Mouse (Mus musculus): ENCODE data around the gene Spint4. TPM values are rescaled to one million over a fixed set of nuclear protein-coding genes. Genes with fewer than 3 reads are reported as not detected.

Spint4 gene
- not detected in 2 replicates for polyA plus RNA-seq (2015; fragmentation: Nextera tagmentation; extraction: Ambion mirVana)

DNA sequence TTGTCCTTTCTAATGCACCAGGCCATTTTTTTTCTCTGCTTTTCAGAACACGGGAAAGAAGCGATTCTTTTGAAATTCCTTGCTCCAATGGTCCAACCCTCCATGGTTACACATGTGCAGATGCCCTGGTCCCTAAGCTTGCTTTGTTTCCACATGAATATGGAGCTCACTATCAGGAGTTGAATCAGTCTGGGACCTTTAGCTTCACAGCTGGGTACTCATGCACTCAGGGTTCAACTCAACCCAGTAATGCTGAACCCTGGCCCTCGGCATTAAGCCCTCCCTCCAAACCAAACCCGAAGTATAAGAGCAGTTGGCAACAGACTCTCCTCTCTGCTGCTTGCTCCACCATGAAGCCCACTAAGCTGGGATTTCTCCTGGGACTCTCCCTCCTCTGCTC, at the start of gene Spint4:
Gene Spint4 (plus strand): TSS at position 301 of the 400 bp plus-strand sequence.

GRCm38 (mm10) chr2:164655858-164656257, 42.4 kb upstream of the Spint4 start, which contains the start of gene Wfdc10:
Gene Wfdc10, plus strand, starts transcription at chr2:164656046.

GRCm38 (mm10) chr2:164656483-164656882, 41.8 kb upstream of the Spint4 start, which contains the start of gene Wfdc9:
Gene Wfdc9, minus strand, starts transcription at chr2:164656583.

GRCm38 (mm10) chr2:164673987-164674386, 24.3 kb upstream of the Spint4 start, which contains the start of gene Wfdc11:
Gene Wfdc11, minus strand, starts transcription at chr2:164674087.

DNA sequence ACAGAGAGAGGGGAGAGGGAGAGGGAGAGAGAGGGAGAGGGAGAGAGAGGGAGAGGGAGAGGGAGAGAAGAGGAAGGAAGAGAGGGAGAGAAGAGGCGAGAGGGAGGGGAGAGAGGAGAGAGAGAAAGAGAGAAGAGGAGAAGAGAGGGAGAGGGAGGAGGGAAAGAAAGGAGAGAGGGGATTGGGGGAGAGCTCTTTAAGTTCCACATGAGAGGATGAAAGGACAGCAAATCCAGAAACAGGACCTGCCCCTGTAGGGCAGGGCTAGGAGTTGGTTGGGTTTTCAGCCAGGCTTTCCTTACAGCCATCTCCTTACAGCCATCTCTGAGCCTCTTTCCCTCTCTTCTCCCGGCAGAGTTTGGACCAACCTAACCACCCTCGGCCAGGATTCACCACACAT, 13.5 kb upstream of the Spint4 start, which contains the start of gene Wfdc13:
Gene Wfdc13 (plus strand): TSS at position 301 of the 400 bp plus-strand sequence.

GRCm38 (mm10) chr2:164715005-164715404, 16.7 kb downstream of the Spint4 start, which contains the start of gene Spint5:
Gene Spint5, plus strand, starts transcription at chr2:164715305.

GRCm38 (mm10) chr2:164745843-164746479, 47.7 kb downstream of the Spint4 start, which contains the start of the genes Wfdc3 and Dnttip1:
Gene Wfdc3, minus strand, starts transcription at chr2:164745931.
Gene Dnttip1, plus strand, starts transcription at chr2:164745983.

Other genes with a start within 250 kb of the Spint4 start
- gene Sys1, start 241.5 kb upstream of the Spint4 start, polyA plus RNA-seq (2015; fragmentation: Nextera tagmentation; extraction: Ambion mirVana): 50.7 and 54.5 TPM in 2 replicates
- gene Gm20458, start 237.5 kb upstream of the Spint4 start, polyA plus RNA-seq (2015; fragmentation: Nextera tagmentation; extraction: Ambion mirVana): 5.4 and 7.5 TPM in 2 replicates
- not detected in 2 replicates for gene Trp53tg5, start 224.8 kb upstream of the Spint4 start, polyA plus RNA-seq (2015; fragmentation: Nextera tagmentation; extraction: Ambion mirVana)
- 1.9 and 3.2 TPM in 2 replicates for gene Dbndd2, start 212.4 kb upstream of the Spint4 start, polyA plus RNA-seq (2015; fragmentation: Nextera tagmentation; extraction: Ambion mirVana)
- gene Pigt, start 201.0 kb upstream of the Spint4 start, polyA plus RNA-seq (2015; fragmentation: Nextera tagmentation; extraction: Ambion mirVana): 32.0 and 38.4 TPM in 2 replicates
- 1.6 and 2.4 TPM in 2 replicates for gene Wfdc2, start 136.1 kb upstream of the Spint4 start, polyA plus RNA-seq (2015; fragmentation: Nextera tagmentation; extraction: Ambion mirVana)
- not detected in 2 replicates for gene Spint3, start 125.0 kb upstream of the Spint4 start, polyA plus RNA-seq (2015; fragmentation: Nextera tagmentation; extraction: Ambion mirVana)
- gene Wfdc6a, start 113.1 kb upstream of the Spint4 start, polyA plus RNA-seq (2015; fragmentation: Nextera tagmentation; extraction: Ambion mirVana): 0.22 and 0.31 TPM in 2 replicates
- not detected in 2 replicates for gene Eppin, start 104.9 kb upstream of the Spint4 start, polyA plus RNA-seq (2015; fragmentation: Nextera tagmentation; extraction: Ambion mirVana)
- gene Wfdc6b, start 85.0 kb upstream of the Spint4 start, polyA plus RNA-seq (2015; fragmentation: Nextera tagmentation; extraction: Ambion mirVana): not detected in 2 replicates
- gene Wfdc8, start 84.9 kb upstream of the Spint4 start, polyA plus RNA-seq (2015; fragmentation: Nextera tagmentation; extraction: Ambion mirVana): not detected in 2 replicates
- gene Wfdc16, start 59.7 kb upstream of the Spint4 start, polyA plus RNA-seq (2015; fragmentation: Nextera tagmentation; extraction: Ambion mirVana): not detected in 2 replicates
- gene Wfdc10, start 42.5 kb upstream of the Spint4 start, polyA plus RNA-seq (2015; fragmentation: Nextera tagmentation; extraction: Ambion mirVana): not detected in 2 replicates
- gene Wfdc9, start 41.9 kb upstream of the Spint4 start, polyA plus RNA-seq (2015; fragmentation: Nextera tagmentation; extraction: Ambion mirVana): not detected in 2 replicates
- gene Wfdc11, start 24.4 kb upstream of the Spint4 start, polyA plus RNA-seq (2015; fragmentation: Nextera tagmentation; extraction: Ambion mirVana): not detected in 2 replicates
- not detected in 2 replicates for gene Wfdc13, start 13.4 kb upstream of the Spint4 start, polyA plus RNA-seq (2015; fragmentation: Nextera tagmentation; extraction: Ambion mirVana)
- gene Spint5, start 16.8 kb downstream of the Spint4 start, polyA plus RNA-seq (2015; fragmentation: Nextera tagmentation; extraction: Ambion mirVana): not detected in 2 replicates
- 1.5 and 1.9 TPM in 2 replicates for gene Wfdc3, start 47.4 kb downstream of the Spint4 start, polyA plus RNA-seq (2015; fragmentation: Nextera tagmentation; extraction: Ambion mirVana)
- gene Dnttip1, start 47.5 kb downstream of the Spint4 start, polyA plus RNA-seq (2015; fragmentation: Nextera tagmentation; extraction: Ambion mirVana): 57.5 and 59.2 TPM in 2 replicates
- 603 and 708 TPM in 2 replicates for gene Ube2c, start 71.4 kb downstream of the Spint4 start, polyA plus RNA-seq (2015; fragmentation: Nextera tagmentation; extraction: Ambion mirVana)
- gene Tnnc2, start 81.5 kb downstream of the Spint4 start, polyA plus RNA-seq (2015; fragmentation: Nextera tagmentation; extraction: Ambion mirVana): 0.84 and 1.7 TPM in 2 replicates
- gene Snx21, start 87.3 kb downstream of the Spint4 start, polyA plus RNA-seq (2015; fragmentation: Nextera tagmentation; extraction: Ambion mirVana): 7.1 and 8.2 TPM in 2 replicates
- gene Acot8, start 106.4 kb downstream of the Spint4 start, polyA plus RNA-seq (2015; fragmentation: Nextera tagmentation; extraction: Ambion mirVana): 18.3 and 21.1 TPM in 2 replicates
- gene Zswim3, start 106.6 kb downstream of the Spint4 start, polyA plus RNA-seq (2015; fragmentation: Nextera tagmentation; extraction: Ambion mirVana): 4.2 and 4.7 TPM in 2 replicates
- 4.9 and 5.9 TPM in 2 replicates for gene Zswim1, start 124.2 kb downstream of the Spint4 start, polyA plus RNA-seq (2015; fragmentation: Nextera tagmentation; extraction: Ambion mirVana)
- not detected in 2 replicates for gene Spata25, start 130.0 kb downstream of the Spint4 start, polyA plus RNA-seq (2015; fragmentation: Nextera tagmentation; extraction: Ambion mirVana)
- gene Ctsa, start 134.4 kb downstream of the Spint4 start, polyA plus RNA-seq (2015; fragmentation: Nextera tagmentation; extraction: Ambion mirVana): 71.3 and 90.5 TPM in 2 replicates
- 3.3 and 3.9 TPM in 2 replicates for gene Neurl2, start 135.0 kb downstream of the Spint4 start, polyA plus RNA-seq (2015; fragmentation: Nextera tagmentation; extraction: Ambion mirVana)
- 8.5 and 12.7 TPM in 2 replicates for gene Pltp, start 159.2 kb downstream of the Spint4 start, polyA plus RNA-seq (2015; fragmentation: Nextera tagmentation; extraction: Ambion mirVana)
- 62.6 and 71.6 TPM in 2 replicates for gene Pcif1, start 180.8 kb downstream of the Spint4 start, polyA plus RNA-seq (2015; fragmentation: Nextera tagmentation; extraction: Ambion mirVana)
- 4.5 and 5.3 TPM in 2 replicates for gene Zfp335, start 213.3 kb downstream of the Spint4 start, polyA plus RNA-seq (2015; fragmentation: Nextera tagmentation; extraction: Ambion mirVana)
- 88.2 and 122 TPM in 2 replicates for gene Mmp9, start 242.3 kb downstream of the Spint4 start, polyA plus RNA-seq (2015; fragmentation: Nextera tagmentation; extraction: Ambion mirVana)